Mouse (Mus musculus): ENCODE measurements around the gene Tpx2. TPM values are rescaled to one million over a fixed set of nuclear protein-coding genes. Genes with fewer than 3 reads are reported as not detected.

The Tpx2 gene
- polyA plus RNA-seq, 1 experiment from 2014 or later, result 109 TPM

DNA sequence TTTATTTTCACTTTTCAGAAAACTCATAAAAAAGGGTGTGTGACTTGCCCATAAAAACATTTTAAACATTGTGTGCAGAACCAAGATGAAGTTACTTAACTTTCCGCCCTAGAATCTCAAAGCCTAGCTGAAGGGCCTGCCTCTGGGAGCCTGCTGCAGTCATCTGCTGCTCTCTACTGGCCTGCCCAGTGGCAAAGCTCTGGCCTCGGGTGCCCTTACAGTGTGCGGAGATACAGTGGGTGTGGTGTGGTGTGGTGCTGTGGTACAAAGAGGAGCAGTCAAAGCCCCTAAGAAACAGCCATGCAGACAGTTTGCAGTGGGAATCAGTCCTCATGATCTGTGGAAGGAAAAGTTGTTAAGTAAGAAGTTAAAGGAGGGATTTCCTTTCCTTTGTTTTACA lies 39.5 kb downstream of the Tpx2 start:
- no peak overlapping the region for H3K4me3 ChIP-seq
- no peak for ATAC-seq (ENCODE audit: low FRiP score, low read depth)
- WGBS, result 88% methylated on average over 3 of the region's 3 CpGs
- H3K4me1 ChIP-seq, result no peaks in the 10 kb centered on the region
- no peaks in the 10 kb centered on the region for H3K9me3 ChIP-seq
- H3K27ac ChIP-seq (replicated peaks), result no peak overlapping the region
- H3K27me3 ChIP-seq, result no peaks in the 10 kb centered on the region
- no peak overlapping the region for H3K9ac ChIP-seq (replicated peaks)
- no peak overlapping the region for H3K4me2 ChIP-seq (replicated peaks)
- peaks cover 82% of the 10 kb centered on the region for H3K36me3 ChIP-seq

DNA sequence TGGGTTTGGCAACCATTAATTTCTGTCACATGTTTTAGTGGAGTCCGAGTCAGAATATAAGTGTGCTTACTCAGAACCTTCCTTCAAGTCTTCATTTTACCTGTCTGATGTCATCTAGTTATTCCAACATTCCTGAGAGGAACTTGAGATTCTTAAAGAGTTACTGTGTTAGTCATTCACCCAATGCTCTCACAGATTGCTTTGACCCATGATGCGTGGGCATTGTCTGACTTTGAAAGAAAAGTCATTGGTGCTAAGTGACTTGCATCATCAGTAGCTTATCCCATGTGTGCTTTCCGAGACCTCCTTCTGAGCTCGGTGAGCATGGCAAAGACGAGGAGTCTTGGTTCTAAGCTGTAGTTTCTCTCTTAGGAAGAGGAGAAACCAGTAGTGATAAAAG lies 41.0 kb downstream of the Tpx2 start:
- H3K27ac ChIP-seq (replicated peaks), result no peak overlapping the region
- 88% methylated on average over 5 of the region's 5 CpGs for WGBS
- peaks cover 90% of the 10 kb centered on the region for H3K36me3 ChIP-seq
- H3K4me2 ChIP-seq (replicated peaks), result no peak overlapping the region
- no peaks in the 10 kb centered on the region for H3K4me1 ChIP-seq
- no peak for ATAC-seq (ENCODE audit: low FRiP score, low read depth)
- no peaks in the 10 kb centered on the region for H3K9me3 ChIP-seq
- H3K9ac ChIP-seq (replicated peaks), result no peak overlapping the region
- H3K27me3 ChIP-seq, result no peaks in the 10 kb centered on the region
- no peak overlapping the region for H3K4me3 ChIP-seq

DNA sequence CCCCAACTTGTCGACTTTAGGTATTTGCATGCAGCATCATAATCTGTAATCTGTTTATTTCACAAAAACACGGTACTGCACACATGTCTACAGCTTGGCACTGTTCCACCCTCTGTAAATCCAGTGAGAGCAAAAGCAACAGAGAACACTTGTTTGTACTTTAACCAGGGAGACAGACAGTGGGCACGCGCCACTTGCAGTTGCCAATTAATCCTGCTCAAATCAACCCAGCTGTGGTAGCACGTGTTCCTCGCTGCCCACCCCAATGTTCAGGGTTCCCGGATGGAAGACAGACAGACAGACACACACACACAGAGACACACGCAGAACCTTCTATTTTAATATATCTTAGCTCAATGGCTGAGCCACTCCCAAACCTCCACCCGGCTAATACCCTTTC lies 48.1 kb downstream of the Tpx2 start:
- Histone ChIP-seq H3K27me3 (no peaks in the 10 kb centered on the region), H3K27ac (replicated peaks) (no peak overlapping the region), H3K9me3 (no peaks in the 10 kb centered on the region), H3K4me3 (no peak overlapping the region), H3K4me1 (no peaks in the 10 kb centered on the region), H3K4me2 (replicated peaks) (no peak overlapping the region), H3K9ac (replicated peaks) (no peak overlapping the region), H3K36me3 (peaks cover 56% of the 10 kb centered on the region)
- no peak for ATAC-seq (ENCODE audit: low FRiP score, low read depth)
- WGBS, result 93% methylated on average over 9 of the region's 9 CpGs

DNA sequence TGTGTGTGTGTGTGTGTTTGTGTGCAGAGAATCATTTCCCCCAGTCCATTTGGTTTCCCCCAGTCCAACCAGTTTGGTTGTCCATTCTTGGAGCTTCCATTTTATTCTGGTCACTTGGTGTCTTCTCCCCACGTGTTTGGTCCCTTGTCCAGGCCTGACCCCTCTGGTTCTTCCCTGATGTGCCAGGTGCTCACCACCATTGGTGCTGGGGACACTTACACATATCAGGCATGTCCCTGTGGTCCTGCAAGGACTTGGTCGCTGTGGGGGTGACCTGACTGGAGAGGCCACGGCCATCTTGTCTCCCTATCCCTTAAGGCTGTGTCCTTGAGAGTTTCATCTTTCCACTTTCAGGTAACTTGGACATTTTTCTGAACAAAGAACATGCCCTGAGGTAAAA lies 49.2 kb downstream of the Tpx2 start:
- Histone ChIP-seq H3K4me1 (peaks cover 2% of the 10 kb centered on the region; the same call in 1 of the 2 replicates), H3K27ac (replicated peaks) (no peak overlapping the region), H3K9me3 (no peaks in the 10 kb centered on the region), H3K27me3 (0 out of 2 replicates have a peak, but pooled peaks cover 4% of the 10 kb centered on the region), H3K4me2 (replicated peaks) (no peak overlapping the region), H3K9ac (replicated peaks) (no peak overlapping the region), H3K4me3 (no peak overlapping the region), H3K36me3 (peaks cover 46% of the 10 kb centered on the region)
- ATAC-seq (ENCODE audit: low FRiP score, low read depth), result no peak
- 91% methylated on average over 3 of the region's 3 CpGs for WGBS

DNA sequence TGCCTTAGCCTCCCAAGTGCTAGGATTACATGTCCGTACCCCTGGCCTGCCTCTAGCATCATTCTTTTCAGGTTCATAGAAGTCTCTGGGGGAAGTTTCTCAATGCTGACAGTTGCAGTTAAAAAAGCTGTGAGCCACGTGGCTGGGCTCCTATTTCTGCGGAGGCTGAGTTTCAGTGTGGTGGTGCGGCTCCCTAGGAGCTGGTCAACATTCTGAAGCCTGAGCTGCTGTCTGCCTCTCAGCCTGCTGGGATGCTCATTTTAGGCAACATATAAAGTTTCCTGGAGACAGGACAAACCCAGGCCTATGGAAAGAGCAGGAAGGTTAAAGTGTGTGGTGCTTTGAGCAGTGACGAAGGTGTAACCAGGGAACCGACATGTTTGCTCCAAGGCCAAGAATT lies 51.2 kb downstream of the Tpx2 start:
- Histone ChIP-seq H3K9ac (replicated peaks) (no peak overlapping the region), H3K4me2 (replicated peaks) (no peak overlapping the region), H3K9me3 (no peaks in the 10 kb centered on the region), H3K36me3 (peaks cover 25% of the 10 kb centered on the region), H3K4me3 (no peak overlapping the region), H3K4me1 (peaks cover 10% of the 10 kb centered on the region), H3K27ac (replicated peaks) (no peak overlapping the region), H3K27me3 (peaks cover 6% of the 10 kb centered on the region; the same call in 1 of the 2 replicates)
- no peak for ATAC-seq (ENCODE audit: low FRiP score, low read depth)
- WGBS, result 77% methylated on average over 6 of the region's 6 CpGs

DNA sequence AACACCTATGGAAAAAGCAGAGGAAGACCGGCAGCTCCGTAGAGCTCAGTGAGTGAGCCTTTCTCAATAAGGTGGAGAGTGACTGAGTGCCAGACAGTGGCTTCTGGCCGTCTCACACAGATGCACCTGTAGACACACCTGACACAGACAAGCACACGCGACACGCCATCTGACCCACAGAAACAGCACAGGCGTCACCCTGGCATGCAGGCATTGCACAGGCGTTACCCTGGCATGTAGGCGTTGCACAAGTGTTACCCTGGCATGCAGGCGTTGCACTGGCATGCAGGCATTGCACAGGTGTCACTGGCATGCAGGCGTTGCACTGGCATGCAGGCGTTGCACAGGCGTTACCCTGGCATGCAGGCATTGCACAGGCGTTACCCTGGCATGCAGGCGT lies 53.5 kb downstream of the Tpx2 start:
- 0 out of 2 replicates have a peak, but pooled peaks cover 3% of the 10 kb centered on the region for H3K36me3 ChIP-seq
- ATAC-seq (ENCODE audit: low FRiP score, low read depth), result no peak
- H3K27me3 ChIP-seq, result peaks cover 11% of the 10 kb centered on the region
- 93% methylated on average over 15 of the region's 15 CpGs for WGBS
- H3K4me1 ChIP-seq, result peaks cover 10% of the 10 kb centered on the region
- H3K9me3 ChIP-seq, result no peaks in the 10 kb centered on the region
- H3K27ac ChIP-seq (replicated peaks), result no peak overlapping the region
- H3K4me3 ChIP-seq, result no peak overlapping the region
- H3K4me2 ChIP-seq (replicated peaks), result no peak overlapping the region
- no peak overlapping the region for H3K9ac ChIP-seq (replicated peaks)

DNA sequence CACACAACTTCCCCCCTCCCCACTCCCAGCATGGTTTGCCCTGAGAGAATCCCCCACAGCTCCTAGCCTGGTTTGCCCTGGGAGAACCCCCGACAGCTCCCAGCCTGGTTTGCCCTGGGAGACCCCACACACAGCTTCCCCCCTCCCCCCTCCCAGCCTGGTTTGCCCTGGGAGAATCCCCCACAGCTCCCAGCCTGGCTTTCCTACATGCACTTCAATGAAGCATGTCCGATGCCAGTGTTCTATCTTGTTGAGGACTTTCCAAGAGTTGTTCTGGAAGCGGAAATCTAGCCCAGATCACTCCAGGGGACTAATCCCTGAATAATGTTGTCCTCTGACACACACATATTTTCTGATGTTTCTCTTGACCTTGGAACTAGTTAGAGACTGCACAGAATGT lies 54.9 kb downstream of the Tpx2 start:
- H3K27me3 ChIP-seq, result peaks cover 19% of the 10 kb centered on the region
- H3K4me1 ChIP-seq, result peaks cover 19% of the 10 kb centered on the region
- H3K4me3 ChIP-seq, result no peak overlapping the region
- no peaks in the 10 kb centered on the region for H3K36me3 ChIP-seq
- H3K9ac ChIP-seq (replicated peaks), result no peak overlapping the region
- ATAC-seq (ENCODE audit: low FRiP score, low read depth), result no peak
- no peak overlapping the region for H3K27ac ChIP-seq (replicated peaks)
- WGBS, result 7% methylated on average over 3 of the region's 3 CpGs
- no peaks in the 10 kb centered on the region for H3K9me3 ChIP-seq
- no peak overlapping the region for H3K4me2 ChIP-seq (replicated peaks)

DNA sequence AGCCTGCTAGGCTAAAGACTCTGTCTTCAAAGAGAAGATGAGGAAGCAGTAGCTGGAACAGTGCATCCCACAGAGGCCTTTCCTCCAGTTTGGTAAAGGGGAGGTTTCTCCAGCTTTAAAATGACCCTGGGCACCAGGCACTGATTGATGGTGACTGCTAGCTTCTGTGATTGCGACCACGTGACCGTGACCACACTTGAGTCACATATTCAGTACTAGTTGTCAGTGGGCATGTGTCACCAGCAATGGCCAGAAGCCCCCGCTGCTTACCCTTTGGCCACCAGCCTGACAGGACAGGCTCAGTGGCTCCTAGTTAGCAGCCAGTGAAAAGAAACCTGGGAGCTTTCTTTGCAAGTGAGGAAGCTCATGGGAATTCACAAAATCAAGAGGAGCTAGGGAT lies 55.8 kb downstream of the Tpx2 start:
- Histone ChIP-seq H3K27me3 (peaks cover 19% of the 10 kb centered on the region), H3K4me2 (replicated peaks) (no peak overlapping the region), H3K9ac (replicated peaks) (no peak overlapping the region), H3K27ac (replicated peaks) (no peak overlapping the region), H3K4me1 (peaks cover 19% of the 10 kb centered on the region), H3K4me3 (no peak overlapping the region), H3K36me3 (no peaks in the 10 kb centered on the region), H3K9me3 (no peaks in the 10 kb centered on the region)
- WGBS, result 89% methylated on average over 4 of the region's 4 CpGs
- ATAC-seq (ENCODE audit: low FRiP score, low read depth), result no peak

DNA sequence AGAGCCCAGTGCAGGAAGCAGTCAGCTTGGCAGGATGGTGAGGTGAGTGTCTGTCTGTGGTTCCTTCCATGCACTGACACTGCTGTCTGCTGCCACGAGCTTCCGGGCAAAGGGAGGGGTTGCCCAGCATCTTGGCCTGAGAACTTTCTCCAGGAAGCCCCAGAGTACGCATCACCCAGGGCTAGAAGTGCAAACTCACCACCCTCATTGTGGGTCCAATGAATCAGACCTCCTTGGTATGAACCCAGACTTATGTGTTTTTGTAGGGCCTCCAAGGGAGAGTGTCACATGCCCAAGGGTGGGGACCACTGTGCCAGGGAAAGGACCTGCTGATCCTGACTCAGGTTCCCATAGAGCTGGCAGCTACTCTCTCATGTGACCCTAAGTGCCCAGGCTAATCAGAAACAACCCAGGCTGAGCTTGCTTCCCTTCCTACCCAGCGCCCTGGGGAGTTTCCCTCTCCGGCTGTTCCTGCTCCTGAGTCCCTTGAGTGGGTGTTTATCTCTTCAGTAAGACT lies 56.4 kb downstream of the Tpx2 start:
- Histone ChIP-seq H3K4me2 (replicated peaks) (no peak overlapping the region), H3K4me3 (no peak overlapping the region), H3K27me3 (peaks cover 19% of the 10 kb centered on the region), H3K9ac (replicated peaks) (no peak overlapping the region), H3K9me3 (no peaks in the 10 kb centered on the region), H3K4me1 (peaks cover 19% of the 10 kb centered on the region), H3K36me3 (no peaks in the 10 kb centered on the region), H3K27ac (replicated peaks) (no peak overlapping the region)
- WGBS, result 81% methylated on average over 5 of the region's 5 CpGs
- ATAC-seq (ENCODE audit: low FRiP score, low read depth), result no peak

DNA sequence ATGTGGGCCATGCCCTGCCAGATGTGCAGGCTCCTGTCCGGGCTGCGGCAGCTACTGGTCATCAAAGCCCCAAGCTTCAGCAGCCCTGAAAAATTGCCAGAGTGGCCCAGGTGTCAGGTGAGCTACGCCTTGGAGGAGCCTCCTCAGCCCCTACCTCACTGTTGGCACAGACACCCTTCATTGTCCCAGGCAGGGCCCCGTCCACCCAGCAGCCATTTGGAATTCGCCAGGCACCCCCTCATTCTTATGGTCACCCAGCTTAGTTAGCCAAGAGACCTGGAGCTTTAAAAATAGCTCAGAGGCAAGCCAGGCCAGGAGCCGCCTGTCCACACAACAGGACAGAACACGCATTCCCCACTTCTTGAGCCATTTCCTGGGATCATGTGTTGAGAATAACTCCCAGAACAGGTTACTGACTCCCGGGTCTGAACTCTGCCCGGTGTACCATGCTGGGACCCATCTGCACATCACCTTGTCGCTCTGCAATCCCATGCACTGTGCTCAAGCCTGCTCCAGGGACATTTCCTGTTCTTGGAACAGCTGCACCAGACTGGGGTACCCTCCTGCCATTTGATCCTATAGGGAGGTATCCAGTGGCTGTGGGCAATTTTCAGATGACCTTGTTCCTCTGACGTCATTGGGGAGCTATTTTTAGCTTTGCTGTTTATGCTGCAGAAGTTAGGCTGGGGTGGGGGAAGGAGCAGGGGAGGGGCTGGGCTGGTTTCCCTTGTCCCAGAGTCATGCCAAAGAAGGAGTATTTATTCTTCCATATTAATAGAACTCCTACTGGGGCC lies 57.5 kb downstream of the Tpx2 start:
- H3K4me3 ChIP-seq, result no peak overlapping the region
- no peaks in the 10 kb centered on the region for H3K9me3 ChIP-seq
- H3K27me3 ChIP-seq, result peaks cover 19% of the 10 kb centered on the region
- peaks cover 19% of the 10 kb centered on the region for H3K4me1 ChIP-seq
- H3K4me2 ChIP-seq (replicated peaks), result no peak overlapping the region
- H3K27ac ChIP-seq (replicated peaks), result no peak overlapping the region
- H3K36me3 ChIP-seq, result no peaks in the 10 kb centered on the region
- WGBS, result 67% methylated on average over 11 of the region's 11 CpGs
- no peak for ATAC-seq (ENCODE audit: low FRiP score, low read depth)
- no peak overlapping the region for H3K9ac ChIP-seq (replicated peaks)

DNA sequence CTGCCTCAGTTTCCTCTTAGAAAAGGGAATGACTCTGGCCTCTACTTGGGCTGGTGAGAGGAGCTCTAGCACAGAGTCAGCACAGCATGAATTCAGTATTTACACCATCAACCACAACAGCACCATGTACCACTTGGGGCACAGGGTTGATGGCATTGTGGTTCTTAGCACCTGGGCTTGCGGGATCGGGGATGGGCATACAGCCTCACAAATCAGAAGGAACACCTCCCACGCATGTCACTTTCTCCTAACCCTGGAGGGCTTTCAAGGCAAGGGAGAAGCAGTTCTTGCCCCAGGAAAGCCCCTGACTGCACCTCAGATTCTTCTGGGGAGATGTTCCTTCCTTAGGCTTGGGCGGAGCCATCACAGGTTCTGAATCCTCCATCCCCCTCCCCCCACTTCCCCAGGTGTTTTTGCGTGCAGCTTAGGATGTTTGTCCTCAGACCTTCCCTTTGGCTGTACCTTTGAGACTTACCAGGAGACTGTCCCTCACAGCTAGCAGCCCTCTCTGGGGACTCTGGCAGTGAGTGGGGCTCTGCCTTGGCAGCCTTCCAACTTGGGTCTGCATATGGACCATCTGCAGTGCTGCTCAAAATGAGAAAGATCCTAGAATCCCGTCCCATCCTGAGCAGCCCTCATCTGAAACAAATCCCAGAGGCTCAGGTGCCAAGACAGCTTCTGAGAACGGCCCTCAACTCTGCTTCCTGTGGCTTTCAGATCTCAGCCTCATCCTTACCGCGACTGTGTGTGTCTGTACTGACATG lies 58.7 kb downstream of the Tpx2 start:
- Histone ChIP-seq H3K4me3 (no peak overlapping the region), H3K4me2 (replicated peaks) (no peak overlapping the region), H3K36me3 (no peaks in the 10 kb centered on the region), H3K27me3 (peaks cover 31% of the 10 kb centered on the region), H3K9ac (replicated peaks) (no peak overlapping the region), H3K4me1 (peaks cover 19% of the 10 kb centered on the region), H3K9me3 (no peaks in the 10 kb centered on the region), H3K27ac (replicated peaks) (no peak overlapping the region)
- WGBS, result 70% methylated on average over 9 of the region's 9 CpGs
- ATAC-seq (ENCODE audit: low FRiP score, low read depth), result no peak
